Mouse (Mus musculus) effector memory CD4-positive, alpha-beta T cell, adult 7 months (primary cell): ENCODE results near the gene Txndc17. TPM values are rescaled to one million over a fixed set of nuclear protein-coding genes. Genes with fewer than 3 reads are reported as not detected.

Source experiments
- polyA plus RNA-seq: library from polyadenylated mRNA; unstranded; fragments of 100-300 nt; shearing (Covaris generic); gene quantifications from one replicate; pipeline ENCODE4 v1.2.1, GENCODE M21; 2017

The Txndc17 gene
- polyA plus RNA-seq, result 69.0 TPM

GRCm38 (mm10) chr11:72207204-72207833 lies at the start of gene Txndc17, which contains the start of gene 4933427D14Rik:
Txndc17 (plus strand) TSS chr11:72207547.
4933427D14Rik (minus strand) TSS chr11:72207459.

GRCm38 (mm10) chr11:72206341-72207203 lies 775 bp upstream of the Txndc17 start, which contains the start of gene Gm43951:
Gm43951 (minus strand) TSS chr11:72206840.

DNA sequence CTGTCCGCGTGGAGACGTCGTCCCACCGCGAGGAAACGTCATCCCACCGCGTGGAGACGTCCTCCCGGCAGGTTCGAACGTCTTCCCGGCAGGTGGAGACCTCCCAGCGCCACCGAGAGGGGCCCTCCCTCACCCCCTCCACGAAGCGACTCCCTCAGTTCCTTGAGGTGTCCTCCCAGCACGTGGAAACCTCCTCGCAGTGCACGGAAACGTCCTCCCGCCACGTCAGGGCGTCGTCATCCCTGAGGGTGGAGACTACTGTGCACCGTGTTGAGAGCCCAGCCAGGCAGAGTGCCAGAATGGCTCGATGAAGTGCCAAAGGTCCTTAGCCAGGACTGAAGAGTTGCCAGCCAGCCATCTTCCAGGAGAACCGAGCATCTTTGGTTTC lies 8.1 kb downstream of the Txndc17 start, which contains the start of gene Med31:
Med31 (minus strand) TSS at position 183 of the 388 bp plus-strand sequence.

Other genes starting within 250 kb of the Txndc17 start
- 0.22 TPM for gene Aipl1, start 170.0 kb upstream of the Txndc17 start, polyA plus RNA-seq
- gene Pimreg, start 165.5 kb upstream of the Txndc17 start, polyA plus RNA-seq, result 0.83 TPM
- gene Pitpnm3, start 71.8 kb upstream of the Txndc17 start, polyA plus RNA-seq, result 0.54 TPM
- 0.17 TPM for gene Gm43951, start 707 bp upstream of the Txndc17 start, polyA plus RNA-seq
- 14.3 TPM for gene 4933427D14Rik, start 88 bp upstream of the Txndc17 start, polyA plus RNA-seq
- gene Med31, start 8.0 kb downstream of the Txndc17 start, polyA plus RNA-seq, result 22.9 TPM
- not detected for gene Slc13a5, start 59.7 kb downstream of the Txndc17 start, polyA plus RNA-seq
- gene Xaf1, start 94.1 kb downstream of the Txndc17 start, polyA plus RNA-seq, result 39.9 TPM
- gene Fbxo39, start 106.9 kb downstream of the Txndc17 start, polyA plus RNA-seq, result not detected
- not detected for gene Tekt1, start 154.9 kb downstream of the Txndc17 start, polyA plus RNA-seq
- gene Smtnl2, start 204.2 kb downstream of the Txndc17 start, polyA plus RNA-seq, result not detected
- gene Ggt6, start 228.0 kb downstream of the Txndc17 start, polyA plus RNA-seq, result not detected
- gene Mybbp1a, start 233.8 kb downstream of the Txndc17 start, polyA plus RNA-seq, result 98.6 TPM